Mouse (Mus musculus) midbrain, embryonic 11.5 days (tissue): ENCODE measurements around the gene Dcp1a. TPM values are rescaled to one million over a fixed set of nuclear protein-coding genes. Genes with fewer than 3 reads are reported as not detected.
"Not testable (repeated sequence)": the region's sequence is repeated elsewhere in the genome, so short reads cannot be mapped to it uniquely, and the experiment has no call there.

Source experiments
- ATAC-seq: fragments of 200-750 bp; cut with Nextera tagmentation; 2 replicates; pipeline ENCODE4 v1.8.0; 2017; ENCODE audit warnings: moderate TSS enrichment, moderate library complexity; ENCODE audit not compliant: low FRiP score
- DNase-seq: peaks from one replicate; pipeline ENCODE4 v3.0.0; 2015; ENCODE audit warnings: low spot score; ENCODE audit errors: missing footprints
- H3K27ac ChIP-seq: fragments of 300-500 bp; sonication (generic); 2 replicates; pipeline ENCODE4 v1.5.1; 2014; ENCODE audit warnings: low read depth, low read length
- H3K27me3 ChIP-seq: fragments of 300-500 bp; sonication (generic); 2 replicates; pipeline ENCODE4 v1.6.1; 2014; ENCODE audit warnings: mild to moderate bottlenecking, low read length, moderate library complexity, mixed read lengths; ENCODE audit not compliant: control insufficient read depth, insufficient read depth
- H3K36me3 ChIP-seq: fragments of 300-500 bp; sonication (generic); 2 replicates; pipeline ENCODE4 v1.6.1; 2014; ENCODE audit warnings: mild to moderate bottlenecking, low read length, moderate library complexity, mixed read lengths; ENCODE audit not compliant: control insufficient read depth, insufficient read depth
- H3K4me1 ChIP-seq: fragments of 300-500 bp; sonication (generic); 2 replicates; pipeline ENCODE4 v1.6.1; 2014; ENCODE audit warnings: low read length; ENCODE audit not compliant: control insufficient read depth, insufficient read depth
- H3K4me2 ChIP-seq: fragments of 300-500 bp; sonication (generic); 2 replicates; pipeline ENCODE4 v1.6.1; 2014; ENCODE audit warnings: mild to moderate bottlenecking, moderate library complexity
- H3K4me3 ChIP-seq: fragments of 300-500 bp; sonication (generic); 2 replicates; pipeline ENCODE4 v1.5.1; 2014; ENCODE audit warnings: low read depth, low read length
- H3K9ac ChIP-seq: fragments of 300-500 bp; sonication (generic); 2 replicates; pipeline ENCODE4 v1.6.1; 2014; ENCODE audit warnings: low read length
- H3K9me3 ChIP-seq: fragments of 300-500 bp; sonication (generic); 2 replicates; pipeline ENCODE4 v1.6.1; 2016; ENCODE audit warnings: low read length; ENCODE audit not compliant: control insufficient read depth
- WGBS: fragments of 180-500 bp; shearing (Covaris S2); extraction: QIAGEN DNeasy Blood & Tissue Kit; methylation state at CpG from one replicate; pipeline ENCODE4 v1.1.7; 2014; 5-methylcytosine and 5-hydroxymethylcytosine counted together
- polyA plus RNA-seq: library from polyadenylated mRNA; unstranded; fragments of >200 nt; fragmentation: Nextera tagmentation; extraction: Ambion mirVana; gene quantifications from 2 replicates; pipeline ENCODE4 v1.2.1, GENCODE M21; 2014

Dcp1a gene
- polyA plus RNA-seq, 1 experiment from 2014 or later: 25.2 TPM

- WGBS: 69% methylated on average over 8 of the region's 8 CpGs
- DNase-seq (peak; percentile 68), ATAC-seq (no peak)
- Histone ChIP-seq H3K9ac (no peak overlapping the region), H3K4me1 (no peaks in the 10 kb centered on the region), H3K27me3 (no peaks in the 10 kb centered on the region), H3K9me3 (no peaks in the 10 kb centered on the region), H3K36me3 (0 out of 2 replicates have a peak, but pooled peaks cover 6% of the 10 kb centered on the region), H3K27ac (no peak overlapping the region), H3K4me2 (no peak overlapping the region), H3K4me3 (no peak overlapping the region)
Measured at GRCm38 (mm10) chr14:30530726-30531269, 51.5 kb downstream of the Dcp1a start.

- Histone ChIP-seq H3K4me2 (no peak overlapping the region), H3K9me3 (no peaks in the 10 kb centered on the region), H3K4me3 (no peak overlapping the region), H3K27me3 (no peaks in the 10 kb centered on the region), H3K27ac (no peak overlapping the region), H3K4me1 (no peaks in the 10 kb centered on the region), H3K9ac (no peak overlapping the region), H3K36me3 (0 out of 2 replicates have a peak, but pooled peaks cover 6% of the 10 kb centered on the region)
- ATAC-seq: no peak
- WGBS: 85% methylated on average over 5 of the region's 5 CpGs
- DNase-seq: no peak
Measured at GRCm38 (mm10) chr14:30531431-30531830, 52.1 kb downstream of the Dcp1a start.

GRCm38 (mm10) chr14:30531896-30532295 lies 52.6 kb downstream of the Dcp1a start:
- no peak overlapping the region for H3K9ac ChIP-seq
- H3K27ac ChIP-seq: no peak overlapping the region
- no peak for ATAC-seq
- H3K4me1 ChIP-seq: no peaks in the 10 kb centered on the region
- H3K4me2 ChIP-seq: no peak overlapping the region
- 0 out of 2 replicates have a peak, but pooled peaks cover 6% of the 10 kb centered on the region for H3K36me3 ChIP-seq
- H3K27me3 ChIP-seq: no peaks in the 10 kb centered on the region
- DNase-seq: peak; percentile 79
- H3K4me3 ChIP-seq: no peak overlapping the region
- 98% methylated on average over 6 of the region's 6 CpGs for WGBS
- no peaks in the 10 kb centered on the region for H3K9me3 ChIP-seq

GRCm38 (mm10) chr14:30533780-30534450 lies 54.6 kb downstream of the Dcp1a start:
- H3K4me1 ChIP-seq: no peaks in the 10 kb centered on the region
- WGBS: 86% methylated on average over 6 of the region's 6 CpGs
- no peak overlapping the region for H3K9ac ChIP-seq
- no peak overlapping the region for H3K4me2 ChIP-seq
- H3K27me3 ChIP-seq: no peaks in the 10 kb centered on the region
- no peaks in the 10 kb centered on the region for H3K9me3 ChIP-seq
- DNase-seq (peak; percentile 56), ATAC-seq (no peak)
- no peaks in the 10 kb centered on the region for H3K36me3 ChIP-seq
- H3K4me3 ChIP-seq: no peak overlapping the region
- no peak overlapping the region for H3K27ac ChIP-seq

GRCm38 (mm10) chr14:30541541-30541940 lies 62.2 kb downstream of the Dcp1a start:
- no peaks in the 10 kb centered on the region for H3K9me3 ChIP-seq
- no peak overlapping the region for H3K9ac ChIP-seq
- no peak overlapping the region for H3K4me3 ChIP-seq
- H3K27me3 ChIP-seq: no peaks in the 10 kb centered on the region
- DNase-seq: no peak
- no peaks in the 10 kb centered on the region for H3K36me3 ChIP-seq
- no peak overlapping the region for H3K4me2 ChIP-seq
- no peak for ATAC-seq
- 81% methylated on average over 10 of the region's 10 CpGs for WGBS
- H3K4me1 ChIP-seq: no peaks in the 10 kb centered on the region
- H3K27ac ChIP-seq: no peak overlapping the region

GRCm38 (mm10) chr14:30543331-30543730 lies 64.0 kb downstream of the Dcp1a start:
- H3K4me2 ChIP-seq, H3K9ac ChIP-seq, DNase-seq, H3K4me1 ChIP-seq, H3K36me3 ChIP-seq, H3K27me3 ChIP-seq, H3K4me3 ChIP-seq, H3K9me3 ChIP-seq, H3K27ac ChIP-seq, ATAC-seq: not testable (repeated sequence)
- WGBS: 92% methylated on average over 5 of the region's 5 CpGs

GRCm38 (mm10) chr14:30548131-30548720 lies 68.9 kb downstream of the Dcp1a start, which contains the start of gene Tkt:
Gene Tkt, plus strand, starts transcription at chr14:30548359.
- H3K36me3 ChIP-seq: no peaks in the 10 kb centered on the region
- peaks cover 26% of the 10 kb centered on the region for H3K4me1 ChIP-seq
- H3K4me3 ChIP-seq: peak within 1 kb of the TSS; percentile 66
- peak within 1 kb of the TSS; percentile 88 for H3K27ac ChIP-seq
- H3K9ac ChIP-seq: peak within 1 kb of the TSS; percentile 94
- no peaks in the 10 kb centered on the region for H3K27me3 ChIP-seq
- peak; percentile 17; the same call in 1 of the 2 replicates for ATAC-seq
- H3K9me3 ChIP-seq: no peaks in the 10 kb centered on the region
- DNase-seq: peak; percentile 91
- 26% methylated on average over 8 of the region's 8 CpGs for WGBS
- H3K4me2 ChIP-seq: peak within 1 kb of the TSS; percentile 88

GRCm38 (mm10) chr14:30548965-30549776 lies 69.8 kb downstream of the Dcp1a start:
- peaks cover 26% of the 10 kb centered on the region for H3K4me1 ChIP-seq
- H3K27me3 ChIP-seq: no peaks in the 10 kb centered on the region
- peak overlapping the region; percentile 88 for H3K4me2 ChIP-seq
- ATAC-seq (peak; percentile 96), DNase-seq (peak; percentile 100)
- WGBS: under 1% methylated on average over 69 of the region's 69 CpGs
- H3K9me3 ChIP-seq: no peaks in the 10 kb centered on the region
- peak overlapping the region; percentile 88 for H3K27ac ChIP-seq
- H3K9ac ChIP-seq: peak overlapping the region; percentile 94
- H3K4me3 ChIP-seq: peak overlapping the region; percentile 66
- no peaks in the 10 kb centered on the region; the same call in 1 of the 2 replicates for H3K36me3 ChIP-seq
